Mouse (Mus musculus) brain, adult 10 weeks (tissue): ENCODE data around the gene B4galnt2. TPM values are rescaled to one million over a fixed set of nuclear protein-coding genes. Genes with fewer than 3 reads are reported as not detected.

Source experiments
- polyA plus RNA-seq: library from polyadenylated mRNA; stranded (reverse); fragments of 350-450 nt; fragmentation: Illumina TruSeq; extraction: RNeasy Lipid Tissue Mini Kit (QIAGEN cat#74804); gene quantifications from one replicate; pipeline ENCODE4 v1.2.3, GENCODE M21; 2015; ENCODE audit warnings: low read depth, low replicate concordance

Gene B4galnt2
- polyA plus RNA-seq, result not detected

GRCm38 (mm10) chr11:95914571-95914991 is at the start of gene B4galnt2:
TSS of gene B4galnt2 (minus strand) at chr11:95914891.

GRCm38 (mm10) chr11:95842074-95842681 is 72.5 kb downstream of the B4galnt2 start, which contains the start of gene Abi3:
TSS of gene Abi3 (minus strand) at chr11:95842476.

DNA sequence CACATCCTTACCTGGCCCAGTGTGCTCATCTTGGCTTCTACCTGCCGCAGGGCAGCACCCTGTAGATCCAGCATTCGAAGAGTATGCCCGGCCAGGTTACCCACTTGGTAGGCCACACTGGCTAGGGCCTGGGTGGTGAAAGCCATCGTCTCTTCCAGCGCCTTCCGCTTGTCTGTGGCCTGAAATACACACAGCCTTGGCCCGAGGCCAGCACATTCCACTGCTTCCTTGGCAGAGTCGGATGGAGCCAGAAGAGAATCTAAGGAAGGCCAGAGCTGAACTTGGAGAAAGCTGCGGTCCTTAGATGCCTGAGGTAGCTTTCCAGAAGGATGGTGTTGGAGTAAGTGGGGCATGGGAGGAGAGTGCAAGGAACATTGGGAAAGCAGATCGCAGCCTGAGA is 77.6 kb downstream of the B4galnt2 start, which contains the start of gene Gngt2:
Gene Gngt2 (plus strand): TSS at position 158 of the 400 bp plus-strand sequence.

DNA sequence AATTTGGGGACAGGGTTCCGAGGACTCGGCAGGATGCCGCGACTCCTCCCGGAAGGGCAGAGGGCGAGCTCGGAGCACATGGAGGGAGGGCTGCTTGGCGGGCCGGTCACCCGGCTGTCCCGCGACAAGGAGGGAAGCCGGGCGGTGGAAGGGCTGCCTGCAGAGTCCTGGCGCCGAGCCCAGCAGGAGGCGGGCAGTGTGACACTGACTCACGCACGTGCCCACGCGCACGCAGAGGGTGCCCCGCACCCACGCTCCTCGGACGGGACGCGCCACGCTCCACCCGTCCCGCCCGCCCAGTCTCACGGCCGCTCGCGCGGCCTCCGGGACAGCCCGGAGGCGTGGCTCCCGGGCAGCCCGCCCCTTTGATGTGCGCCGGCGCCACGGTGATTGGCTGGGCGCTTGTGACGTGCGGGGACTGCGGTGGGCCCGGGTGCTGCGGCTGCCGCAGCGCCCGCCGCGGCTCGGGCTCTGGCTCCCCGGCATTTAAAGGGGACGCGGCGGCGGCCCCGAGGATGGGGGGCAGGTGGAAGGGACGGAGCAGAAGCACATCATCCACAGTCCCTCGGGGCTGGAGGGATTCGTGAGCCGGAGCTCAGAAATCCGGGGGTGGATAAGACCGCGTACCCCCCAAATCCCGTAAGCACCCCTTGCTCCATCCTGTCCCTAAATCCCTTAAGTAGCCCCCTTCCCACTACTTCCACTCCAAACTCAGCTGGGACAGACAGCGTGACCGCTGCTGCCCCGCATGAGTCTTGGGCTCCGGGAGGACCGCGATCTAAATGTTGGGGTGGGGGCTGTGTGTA is 90.4 kb downstream of the B4galnt2 start, which contains the start of gene Phospho1:
Gene Phospho1 (plus strand): TSS at position 429 of the 806 bp plus-strand sequence.

Other genes with a start within 250 kb of the B4galnt2 start
- 196 TPM for gene Phb, start 247.9 kb downstream of the B4galnt2 start, polyA plus RNA-seq
- 15.5 TPM for gene Zfp652, start 202.2 kb downstream of the B4galnt2 start, polyA plus RNA-seq
- gene B130006D01Rik, start 191.3 kb downstream of the B4galnt2 start, polyA plus RNA-seq, result not detected
- 48.4 TPM for gene Phospho1, start 90.4 kb downstream of the B4galnt2 start, polyA plus RNA-seq
- 15.0 TPM for gene Gngt2, start 77.7 kb downstream of the B4galnt2 start, polyA plus RNA-seq
- gene Abi3, start 72.4 kb downstream of the B4galnt2 start, polyA plus RNA-seq, result 5.3 TPM
- not detected for gene Igf2bp1, start 91.0 kb upstream of the B4galnt2 start, polyA plus RNA-seq
- not detected for gene Gip, start 109.7 kb upstream of the B4galnt2 start, polyA plus RNA-seq
- gene Snf8, start 120.0 kb upstream of the B4galnt2 start, polyA plus RNA-seq, result 132 TPM
- 56.3 TPM for gene Ube2z, start 150.5 kb upstream of the B4galnt2 start, polyA plus RNA-seq
- 604 TPM for gene Atp5g1, start 160.8 kb upstream of the B4galnt2 start, polyA plus RNA-seq
- not detected for gene Calcoco2, start 197.1 kb upstream of the B4galnt2 start, polyA plus RNA-seq
- gene Ttll6, start 218.9 kb upstream of the B4galnt2 start, polyA plus RNA-seq, result 0.59 TPM